Mouse (Mus musculus): ENCODE measurements around the gene 4930590J08Rik.

The 4930590J08Rik gene

GRCm38 (mm10) chr6:91965060-91965459 is 62.5 kb downstream of the 4930590J08Rik start:
- DNase-seq (ENCODE audit: low spot score in 2 of 2): no peak

GRCm38 (mm10) chr6:91966006-91966405 is 63.4 kb downstream of the 4930590J08Rik start:
- no peak for DNase-seq (ENCODE audit: low spot score in 2 of 2)

- DNase-seq (ENCODE audit: low spot score in 2 of 2): no peak
These were observed 69.6 kb downstream of the 4930590J08Rik start for GRCm38 (mm10) chr6:91972201-91972646.

- no peak for DNase-seq (ENCODE audit: low spot score in 2 of 2)
These were observed 71.4 kb downstream of the 4930590J08Rik start for GRCm38 (mm10) chr6:91973972-91974371.

- no peak for DNase-seq (ENCODE audit: low spot score in 2 of 2)
These were observed 76.0 kb downstream of the 4930590J08Rik start, which contains the start of gene Fgd5 for GRCm38 (mm10) chr6:91978371-91979300. Gene Fgd5 (plus strand): TSS chr6:91978878.

GRCm38 (mm10) chr6:91979301-91979996 is 76.8 kb downstream of the 4930590J08Rik start:
- DNase-seq (ENCODE audit: low spot score in 2 of 2): no peak

GRCm38 (mm10) chr6:91980011-91980410 is 77.4 kb downstream of the 4930590J08Rik start:
- DNase-seq (ENCODE audit: low spot score in 2 of 2): no peak

GRCm38 (mm10) chr6:91990101-91990500 is 87.5 kb downstream of the 4930590J08Rik start:
- DNase-seq (ENCODE audit: low spot score in 2 of 2): no peak

- no peak for DNase-seq (ENCODE audit: low spot score in 2 of 2)
These were observed 90.2 kb downstream of the 4930590J08Rik start for GRCm38 (mm10) chr6:91992823-91993222.

GRCm38 (mm10) chr6:91993795-91994505 is 91.3 kb downstream of the 4930590J08Rik start:
- no peak for DNase-seq (ENCODE audit: low spot score in 2 of 2)

GRCm38 (mm10) chr6:91996072-91996471 is 93.5 kb downstream of the 4930590J08Rik start:
- no peak for DNase-seq (ENCODE audit: low spot score in 2 of 2)

All from right cerebral cortex, adult 2 months (tissue).